Mouse (Mus musculus) limb, embryonic 12.5 days (tissue): Measurements from ENCODE around the gene U2surp. TPM values are rescaled to one million over a fixed set of nuclear protein-coding genes. Genes with fewer than 3 reads are reported as not detected.

ENCODE experiments used
- ATAC-seq: fragments of 200-750 bp; cut with Nextera tagmentation; 2 replicates; pipeline ENCODE4 v1.8.0; 2017; ENCODE audit warnings: low read depth, moderate TSS enrichment; ENCODE audit not compliant: insufficient number of reproducible peaks, insufficient read depth, low FRiP score, low TSS enrichment
- H3K27ac ChIP-seq: fragments of 300-500 bp; sonication (generic); 2 replicates; pipeline ENCODE4 v1.5.1; 2016; ENCODE audit warnings: mild to moderate bottlenecking, moderate library complexity
- H3K27me3 ChIP-seq: fragments of 300-500 bp; sonication (generic); 2 replicates; pipeline ENCODE4 v1.6.1; 2016; ENCODE audit warnings: mild to moderate bottlenecking, moderate library complexity
- H3K36me3 ChIP-seq: fragments of 300-500 bp; sonication (generic); 2 replicates; pipeline ENCODE4 v1.6.1; 2016; ENCODE audit warnings: mild to moderate bottlenecking, moderate library complexity
- H3K4me1 ChIP-seq: fragments of 300-500 bp; sonication (generic); replicated peaks from 2 replicates; pipeline ENCODE4 v1.6.1; 2016
- H3K4me2 ChIP-seq: fragments of 300-500 bp; sonication (generic); 2 replicates; pipeline ENCODE4 v1.6.1; 2016; ENCODE audit warnings: mild to moderate bottlenecking, moderate library complexity
- H3K4me3 ChIP-seq: fragments of 300-500 bp; sonication (generic); replicated peaks from 2 replicates; pipeline ENCODE4 v1.5.1; 2016; ENCODE audit warnings: mild to moderate bottlenecking
- H3K9ac ChIP-seq: fragments of 300-500 bp; sonication (generic); replicated peaks from 2 replicates; pipeline ENCODE4 v1.6.1; 2016; ENCODE audit warnings: mild to moderate bottlenecking, moderate library complexity
- H3K9me3 ChIP-seq: fragments of 300-500 bp; sonication (generic); 2 replicates; pipeline ENCODE4 v1.6.1; 2016; ENCODE audit warnings: mild to moderate bottlenecking, moderate library complexity
- WGBS: fragments of 180-500 bp; shearing (Covaris S2); methylation state at CpG from one replicate; pipeline ENCODE4 v1.1.7; 2016; 5-methylcytosine and 5-hydroxymethylcytosine counted together
- polyA plus RNA-seq: library from polyadenylated mRNA; unstranded; fragments of >200 nt; fragmentation: Nextera tagmentation; extraction: Ambion mirVana; gene quantifications from 2 replicates; pipeline ENCODE4 v1.2.1, GENCODE M21; 2016

The U2surp gene
- polyA plus RNA-seq, 1 experiment from 2014 or later = 175 TPM

GRCm38 (mm10) chr9:95451931-95452330 is 59.9 kb downstream of the U2surp start:
- H3K9me3 ChIP-seq = no peaks in the 10 kb centered on the region
- H3K9ac ChIP-seq = no peak overlapping the region
- 60% methylated on average over 3 of the region's 3 CpGs for WGBS
- peaks cover 12% of the 10 kb centered on the region for H3K36me3 ChIP-seq
- no peaks in the 10 kb centered on the region for H3K27me3 ChIP-seq
- no peak for ATAC-seq
- H3K27ac ChIP-seq = no peak overlapping the region
- no peak overlapping the region for H3K4me3 ChIP-seq
- no peaks in the 10 kb centered on the region for H3K4me1 ChIP-seq
- H3K4me2 ChIP-seq = no peak overlapping the region

GRCm38 (mm10) chr9:95450586-95450985 is 61.2 kb downstream of the U2surp start:
- H3K36me3 ChIP-seq = no peaks in the 10 kb centered on the region
- ATAC-seq = no peak

GRCm38 (mm10) chr9:95442321-95442731 is 69.5 kb downstream of the U2surp start:
- Histone ChIP-seq H3K9me3 (peaks cover 9% of the 10 kb centered on the region; the same call in 1 of the 2 replicates), H3K4me1 (peaks cover 15% of the 10 kb centered on the region; the same call in 1 of the 2 replicates), H3K27me3 (no peaks in the 10 kb centered on the region), H3K9ac (no peak overlapping the region), H3K36me3 (no peaks in the 10 kb centered on the region), H3K27ac (no peak overlapping the region; the same call in 1 of the 2 replicates), H3K4me2 (peak overlapping the region; percentile 51), H3K4me3 (peak overlapping the region; percentile 24)
- 0 out of 2 replicates have a peak, but pooled peaks have one; percentile 16 for ATAC-seq
- 5% methylated on average over 13 of the region's 13 CpGs for WGBS

More at GRCm38 (mm10) chr9:95450586-95450985, 61.2 kb downstream of the U2surp start:
- 0 out of 2 replicates have a peak, but pooled peaks cover 3% of the 10 kb centered on the region for H3K9me3 ChIP-seq
- H3K4me3 ChIP-seq = no peak overlapping the region
- no peak overlapping the region for H3K27ac ChIP-seq
- no peaks in the 10 kb centered on the region for H3K4me1 ChIP-seq
- no peak overlapping the region for H3K9ac ChIP-seq
- H3K27me3 ChIP-seq = no peaks in the 10 kb centered on the region
- no peak overlapping the region for H3K4me2 ChIP-seq
- 91% methylated on average over 8 of the region's 8 CpGs for WGBS

- 84% methylated on average over 9 of the region's 9 CpGs for WGBS
- H3K9me3 ChIP-seq = no peaks in the 10 kb centered on the region
- H3K9ac ChIP-seq = no peak overlapping the region
- no peak overlapping the region for H3K27ac ChIP-seq
- peaks cover 11% of the 10 kb centered on the region; the same call in 1 of the 2 replicates for H3K4me1 ChIP-seq
- H3K4me2 ChIP-seq = no peak overlapping the region
- no peaks in the 10 kb centered on the region for H3K27me3 ChIP-seq
- no peak for ATAC-seq
- H3K4me3 ChIP-seq = no peak overlapping the region
- H3K36me3 ChIP-seq = no peaks in the 10 kb centered on the region
These were observed 73.9 kb downstream of the U2surp start for GRCm38 (mm10) chr9:95437883-95438282.

- no peak for ATAC-seq
- Histone ChIP-seq H3K9me3 (no peaks in the 10 kb centered on the region), H3K36me3 (no peaks in the 10 kb centered on the region), H3K27me3 (no peaks in the 10 kb centered on the region), H3K4me2 (no peak overlapping the region), H3K9ac (no peak overlapping the region), H3K4me3 (no peak overlapping the region), H3K27ac (no peak overlapping the region), H3K4me1 (no peaks in the 10 kb centered on the region)
- 71% methylated on average over 4 of the region's 4 CpGs for WGBS
These were observed 75.5 kb downstream of the U2surp start for GRCm38 (mm10) chr9:95436294-95436613.

- H3K27ac ChIP-seq = no peak overlapping the region
- no peak for ATAC-seq
- WGBS = 70% methylated on average over 20 of the region's 20 CpGs
These were observed 76.1 kb downstream of the U2surp start for GRCm38 (mm10) chr9:95435506-95436293.

GRCm38 (mm10) chr9:95428277-95428676 is 83.5 kb downstream of the U2surp start:
- no peaks in the 10 kb centered on the region; the same call in 1 of the 2 replicates for H3K4me1 ChIP-seq
- no peak overlapping the region for H3K4me3 ChIP-seq
- 65% methylated on average over 4 of the region's 4 CpGs for WGBS
- ATAC-seq = no peak
- no peaks in the 10 kb centered on the region for H3K9me3 ChIP-seq
- H3K9ac ChIP-seq = no peak overlapping the region
- H3K27ac ChIP-seq = no peak overlapping the region
- H3K27me3 ChIP-seq = no peaks in the 10 kb centered on the region
- no peak overlapping the region for H3K4me2 ChIP-seq
- H3K36me3 ChIP-seq = no peaks in the 10 kb centered on the region

More at GRCm38 (mm10) chr9:95435506-95436293, 76.1 kb downstream of the U2surp start:
- H3K9ac ChIP-seq = no peak overlapping the region
- H3K27me3 ChIP-seq = no peaks in the 10 kb centered on the region
- no peaks in the 10 kb centered on the region for H3K4me1 ChIP-seq
- H3K36me3 ChIP-seq = no peaks in the 10 kb centered on the region
- no peaks in the 10 kb centered on the region for H3K9me3 ChIP-seq
- H3K4me2 ChIP-seq = no peak overlapping the region
- H3K4me3 ChIP-seq = no peak overlapping the region

- no peak for ATAC-seq
- H3K36me3 ChIP-seq = no peaks in the 10 kb centered on the region
- no peak overlapping the region for H3K4me2 ChIP-seq
- H3K9me3 ChIP-seq = peaks cover 5% of the 10 kb centered on the region; the same call in 1 of the 2 replicates
- no peaks in the 10 kb centered on the region for H3K4me1 ChIP-seq
- no peak overlapping the region for H3K9ac ChIP-seq
- no peak overlapping the region for H3K4me3 ChIP-seq
- H3K27me3 ChIP-seq = no peaks in the 10 kb centered on the region
- H3K27ac ChIP-seq = no peak overlapping the region
These were observed 97.9 kb downstream of the U2surp start for GRCm38 (mm10) chr9:95413911-95414310.

- Histone ChIP-seq H3K4me3 (no peak overlapping the region), H3K27me3 (no peaks in the 10 kb centered on the region), H3K4me1 (0 out of 2 replicates have a peak, but pooled peaks cover 5% of the 10 kb centered on the region), H3K27ac (no peak overlapping the region), H3K4me2 (no peak overlapping the region), H3K36me3 (no peaks in the 10 kb centered on the region), H3K9me3 (peaks cover 5% of the 10 kb centered on the region; the same call in 1 of the 2 replicates), H3K9ac (no peak overlapping the region)
- 80% methylated on average over 4 of the region's 4 CpGs for WGBS
- no peak for ATAC-seq
These were observed 99.7 kb downstream of the U2surp start for GRCm38 (mm10) chr9:95412047-95412446.

GRCm38 (mm10) chr9:95407586-95408220 is 104.1 kb downstream of the U2surp start:
- peak overlapping the region; percentile 90 for H3K27ac ChIP-seq
- H3K4me2 ChIP-seq = peak overlapping the region; percentile 94
- peak overlapping the region; percentile 89 for H3K9ac ChIP-seq
- peaks cover 9% of the 10 kb centered on the region; the same call in 1 of the 2 replicates for H3K36me3 ChIP-seq
- peaks cover 8% of the 10 kb centered on the region; the same call in 1 of the 2 replicates for H3K27me3 ChIP-seq
- H3K4me1 ChIP-seq = peaks cover 28% of the 10 kb centered on the region
- WGBS = 1% methylated on average over 24 of the region's 24 CpGs
- H3K4me3 ChIP-seq = peak overlapping the region; percentile 78
- H3K9me3 ChIP-seq = no peaks in the 10 kb centered on the region
- 0 out of 2 replicates have a peak, but pooled peaks have one; percentile 28 for ATAC-seq
